Mouse (Mus musculus): Measurements from ENCODE around the gene C1galt1. TPM values are rescaled to one million over a fixed set of nuclear protein-coding genes. Genes with fewer than 3 reads are reported as not detected.

Gene C1galt1
- polyA plus RNA-seq, 1 experiment from 2014 or later = 5.6 TPM

DNA sequence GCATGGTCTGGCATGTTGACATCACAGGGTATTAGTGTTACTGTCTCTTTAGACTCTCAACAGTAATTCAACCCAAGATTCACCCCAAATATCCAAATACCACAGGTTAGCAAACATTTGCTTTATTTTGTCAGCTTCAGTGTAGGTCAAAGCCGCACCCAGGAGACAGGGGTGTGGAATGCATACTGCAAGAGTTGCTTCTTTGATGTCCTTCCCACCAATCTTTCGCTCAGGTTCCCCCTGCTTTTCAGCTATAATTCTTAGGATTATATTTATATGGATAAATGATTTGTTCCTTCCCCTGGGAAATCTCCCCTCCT is 42.0 kb downstream of the C1galt1 start:
- no peak overlapping the region for H3K4me3 ChIP-seq (ENCODE audit: low read depth, low read length)
- ATAC-seq (ENCODE audit: insufficient read depth) (no peak), DNase-seq (no peak)
- H3K9me3 ChIP-seq (ENCODE audit: low read depth, low read length) = no peaks in the 10 kb centered on the region
- WGBS = 51% methylated on average over 2 of the region's 2 CpGs
- H3K4me1 ChIP-seq (ENCODE audit: insufficient read depth) = no peaks in the 10 kb centered on the region
- no peak for TF ChIP-seq CTCF (IDR thresholded peaks at IDR 0.05; ENCODE audit: low read depth)
- no peak overlapping the region for H3K9ac ChIP-seq
- no peak overlapping the region for H3K27ac ChIP-seq (ENCODE audit: low read depth)
- no peak overlapping the region for H3K4me2 ChIP-seq
- no peaks in the 10 kb centered on the region for H3K27me3 ChIP-seq (ENCODE audit: insufficient read depth, low read length)
- H3K36me3 ChIP-seq (ENCODE audit: insufficient read depth) = no peaks in the 10 kb centered on the region

GRCm38 (mm10) chr6:7896339-7896738 is 51.7 kb downstream of the C1galt1 start:
- WGBS = 75% methylated on average over 5 of the region's 5 CpGs
- no peak for TF ChIP-seq CTCF (IDR thresholded peaks at IDR 0.05; ENCODE audit: low read depth)
- Histone ChIP-seq H3K36me3 (ENCODE audit: insufficient read depth) (no peaks in the 10 kb centered on the region), H3K27me3 (ENCODE audit: insufficient read depth, low read length) (no peaks in the 10 kb centered on the region), H3K9me3 (ENCODE audit: low read depth, low read length) (no peaks in the 10 kb centered on the region), H3K27ac (ENCODE audit: low read depth) (no peak overlapping the region), H3K4me1 (ENCODE audit: insufficient read depth) (no peaks in the 10 kb centered on the region), H3K9ac (no peak overlapping the region), H3K4me3 (ENCODE audit: low read depth, low read length) (no peak overlapping the region), H3K4me2 (no peak overlapping the region)
- DNase-seq (no peak), ATAC-seq (ENCODE audit: insufficient read depth) (no peak)

DNA sequence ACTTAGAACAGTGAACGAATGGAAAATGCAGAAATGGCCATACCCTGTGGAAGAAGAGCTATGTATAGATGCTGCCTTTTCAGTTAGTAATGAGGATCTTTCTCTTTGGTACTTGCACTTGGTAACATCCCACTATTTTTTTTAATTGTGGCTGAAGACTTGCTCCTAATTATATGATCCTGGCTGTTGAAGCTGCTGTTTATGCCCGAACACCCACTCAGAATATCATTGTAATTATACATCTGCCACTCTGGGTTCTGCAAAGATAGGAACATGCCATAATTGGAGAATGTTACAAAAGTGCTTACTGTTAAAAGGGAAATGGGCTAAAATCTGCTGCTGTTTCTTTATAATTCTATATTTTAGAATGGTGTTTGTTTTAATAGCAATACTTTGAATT is 67.4 kb downstream of the C1galt1 start:
- H3K36me3 ChIP-seq (ENCODE audit: insufficient read depth) = no peaks in the 10 kb centered on the region
- no peak overlapping the region for H3K4me2 ChIP-seq
- H3K9me3 ChIP-seq (ENCODE audit: low read depth, low read length) = no peaks in the 10 kb centered on the region
- ATAC-seq (ENCODE audit: insufficient read depth) (no peak), DNase-seq (no peak)
- H3K4me1 ChIP-seq (ENCODE audit: insufficient read depth) = no peaks in the 10 kb centered on the region
- no peak overlapping the region for H3K9ac ChIP-seq
- no peak overlapping the region for H3K4me3 ChIP-seq (ENCODE audit: low read depth, low read length)
- H3K27ac ChIP-seq (ENCODE audit: low read depth) = no peak overlapping the region
- no peaks in the 10 kb centered on the region for H3K27me3 ChIP-seq (ENCODE audit: insufficient read depth, low read length)
- WGBS = 71% methylated on average over 2 of the region's 2 CpGs
- TF ChIP-seq CTCF (IDR thresholded peaks at IDR 0.05; ENCODE audit: low read depth) = no peak

Other genes with a start within 250 kb of the C1galt1 start
- 68.4 and 68.9 TPM in 2 replicates for gene Asns, start 151.6 kb upstream of the C1galt1 start, polyA plus RNA-seq (2014; fragmentation: Nextera tagmentation; extraction: Ambion mirVana)

Measured in lung, embryonic 14.5 days (tissue).